8 mouse cellular contexts compared by ENCODE assay signal in genomic region chr5:147992581-147993378, GRCm38 (mm10). TPM values are rescaled to one million over a fixed set of nuclear protein-coding genes. Genes with fewer than 3 reads are reported as not detected.
DNase-seq lines count a peak whose midpoint lies in the region; ATAC-seq lines count a peak whose summit lies in the region.

No protein-coding gene starts in this region.

- no peaks in the 10 kb centered on the region for H3K36me3 ChIP-seq in forebrain, embryonic 10.5 days (replicated peaks)
- no peaks in the 10 kb centered on the region for H3K36me3 ChIP-seq in forebrain, embryonic 16.5 days (ENCODE audit: control insufficient read depth, insufficient read depth)
- H3K36me3 ChIP-seq in hindbrain, embryonic 13.5 days, result no peaks in the 10 kb centered on the region
- H3K36me3 ChIP-seq in neural tube, embryonic 11.5 days (ENCODE audit: control insufficient read depth, insufficient read depth, low read length), result no peaks in the 10 kb centered on the region

- peak overlapping the region; percentile 19; the same call in 1 of the 2 replicates for H3K4me3 ChIP-seq in forebrain, embryonic 10.5 days
- no peak overlapping the region for H3K4me3 ChIP-seq in forebrain, embryonic 16.5 days (replicated peaks; ENCODE audit: low read length)
- no peak overlapping the region for H3K4me3 ChIP-seq in hindbrain, embryonic 13.5 days
- H3K4me3 ChIP-seq in neural tube, embryonic 11.5 days (ENCODE audit: low read depth, low read length), result no peak overlapping the region

- 25% methylated on average over 20 of the region's 20 CpGs for WGBS in forebrain, embryonic 10.5 days
- 26% methylated on average over 20 of the region's 20 CpGs for WGBS in forebrain, embryonic 16.5 days
- 28% methylated on average over 20 of the region's 20 CpGs for WGBS in hindbrain, embryonic 13.5 days
- 27% methylated on average over 20 of the region's 20 CpGs for WGBS in neural tube, embryonic 11.5 days

- no peaks in the 10 kb centered on the region for H3K27me3 ChIP-seq in forebrain, embryonic 10.5 days (ENCODE audit: poor library complexity, severe bottlenecking)
- no peaks in the 10 kb centered on the region for H3K27me3 ChIP-seq in forebrain, embryonic 16.5 days (replicated peaks; ENCODE audit: control insufficient read depth, insufficient read depth, low read length)
- H3K27me3 ChIP-seq in hindbrain, embryonic 13.5 days, result no peaks in the 10 kb centered on the region
- H3K27me3 ChIP-seq in neural tube, embryonic 11.5 days (ENCODE audit: control insufficient read depth, insufficient read depth, low read length), result no peaks in the 10 kb centered on the region

- ATAC-seq in forebrain, embryonic 16.5 days, result no peak
- ATAC-seq in hindbrain, embryonic 13.5 days (ENCODE audit: low FRiP score), result no peak
- ATAC-seq in neural tube, embryonic 11.5 days (ENCODE audit: insufficient read depth, low FRiP score, low TSS enrichment), result peak; percentile 45; the same call in 1 of the 2 replicates

- no peak overlapping the region for H3K27ac ChIP-seq in forebrain, embryonic 10.5 days
- no peak overlapping the region for H3K27ac ChIP-seq in forebrain, embryonic 16.5 days (ENCODE audit: low read length)
- H3K27ac ChIP-seq in hindbrain, embryonic 13.5 days, result no peak overlapping the region
- H3K27ac ChIP-seq in neural tube, embryonic 11.5 days (ENCODE audit: low read depth, low read length), result no peak overlapping the region

- DNase-seq in forebrain, embryonic 10.5 days (ENCODE audit: extremely low spot score, low spot score), result peak; percentile 75
- peak; percentile 93 for DNase-seq in adrenal gland, postnatal 14 days
- peak; percentile 53 for DNase-seq in gastrocnemius, adult 18-20 months (ENCODE audit: low spot score)
- DNase-seq in liver, result peak; percentile 84
- peak; percentile 73 for DNase-seq in neural tube, embryonic 11.5 days (ENCODE audit: low spot score)
- peak; percentile 65 to 77 for DNase-seq in urinary bladder, postnatal 4 days (ENCODE audit: low spot score in 2 of 2)

- H3K4me2 ChIP-seq in forebrain, embryonic 16.5 days (ENCODE audit: low read length), result no peak overlapping the region
- H3K4me2 ChIP-seq in hindbrain, embryonic 13.5 days, result 0 out of 2 replicates have a peak overlapping the region, but pooled peaks have one; percentile 1
- H3K4me2 ChIP-seq in neural tube, embryonic 11.5 days (ENCODE audit: low read depth), result no peak overlapping the region

- no peaks in the 10 kb centered on the region for H3K9me3 ChIP-seq in forebrain, embryonic 10.5 days
- H3K9me3 ChIP-seq in forebrain, embryonic 16.5 days (ENCODE audit: control insufficient read depth, low read length), result no peaks in the 10 kb centered on the region
- H3K9me3 ChIP-seq in hindbrain, embryonic 13.5 days, result no peaks in the 10 kb centered on the region
- no peaks in the 10 kb centered on the region for H3K9me3 ChIP-seq in neural tube, embryonic 11.5 days (ENCODE audit: control insufficient read depth, low read length)

- H3K4me1 ChIP-seq in forebrain, embryonic 10.5 days, result peaks cover 7% of the 10 kb centered on the region
- H3K4me1 ChIP-seq in forebrain, embryonic 16.5 days (replicated peaks; ENCODE audit: control insufficient read depth, insufficient read depth, low read length), result no peaks in the 10 kb centered on the region; the same call in 1 of the 2 replicates
- no peaks in the 10 kb centered on the region for H3K4me1 ChIP-seq in hindbrain, embryonic 13.5 days (replicated peaks)
- no peaks in the 10 kb centered on the region for H3K4me1 ChIP-seq in neural tube, embryonic 11.5 days (ENCODE audit: control insufficient read depth, insufficient read depth, low read length)

- H3K9ac ChIP-seq in forebrain, embryonic 16.5 days (replicated peaks; ENCODE audit: low read depth, low read length), result no peak overlapping the region
- H3K9ac ChIP-seq in hindbrain, embryonic 13.5 days, result no peak overlapping the region
- no peak overlapping the region for H3K9ac ChIP-seq in neural tube, embryonic 11.5 days (ENCODE audit: low read length)

RNA-seq across cellular contexts. Expression of gene Mtus2, which starts 35.7 kb away (rescaled TPM):
- 2.0 and 3.5 TPM in 2 replicates for polyA plus RNA-seq in forebrain, embryonic 10.5 days (2016; fragmentation: Nextera tagmentation; extraction: Ambion mirVana)
- polyA plus RNA-seq in forebrain, embryonic 16.5 days (2015; fragmentation: Nextera tagmentation; extraction: Ambion mirVana), result 17.9 and 20.9 TPM in 2 replicates
- total RNA-seq in adrenal gland, postnatal 14 days (2021), result 2.4 and 3.5 TPM in 2 replicates
- total RNA-seq in gastrocnemius, adult 18-20 months (2021), result under 1 TPM in 1 of 2 experiments, not detected in 1; 0.09 TPM
- polyA plus RNA-seq in hindbrain, embryonic 13.5 days (2015; fragmentation: Nextera tagmentation; extraction: Ambion mirVana), result 45.8 and 48.6 TPM in 2 replicates
- polyA plus RNA-seq in neural tube, embryonic 11.5 days (2014; fragmentation: Nextera tagmentation; extraction: Ambion mirVana), result 25.2 and 27.5 TPM in 2 replicates
